Mouse (Mus musculus): ENCODE results near the gene Lsm4. TPM values are rescaled to one million over a fixed set of nuclear protein-coding genes. Genes with fewer than 3 reads are reported as not detected.

The Lsm4 gene
- polyA plus RNA-seq, 1 experiment from 2014 or later = 307 TPM

- DNase-seq (ENCODE audit: low spot score) = no peak
- peaks cover 13% of the 10 kb centered on the region; the same call in 1 of the 2 replicates for H3K36me3 ChIP-seq (ENCODE audit: control insufficient read depth, insufficient read depth, low read length)
- H3K9ac ChIP-seq (ENCODE audit: low read length) = no peak overlapping the region
- peaks cover 18% of the 10 kb centered on the region for H3K4me1 ChIP-seq (replicated peaks; ENCODE audit: control insufficient read depth, insufficient read depth, low read length)
- H3K9me3 ChIP-seq (ENCODE audit: control insufficient read depth, low read length) = no peaks in the 10 kb centered on the region
- ATAC-seq (replicated peaks; ENCODE audit: low FRiP score, low TSS enrichment, low read depth) = no peak
- no peak overlapping the region for H3K4me3 ChIP-seq (ENCODE audit: low read depth, low read length)
- peak overlapping the region; percentile 63 for H3K4me2 ChIP-seq (ENCODE audit: low read length)
- 0 out of 2 replicates have a peak overlapping the region, but pooled peaks have one; percentile 11 for H3K27ac ChIP-seq (ENCODE audit: low read depth)
- 79% methylated on average over 2 of the region's 2 CpGs for WGBS
- H3K27me3 ChIP-seq (replicated peaks; ENCODE audit: control insufficient read depth, insufficient read depth, low read length) = no peaks in the 10 kb centered on the region
These were observed 29.2 kb downstream of the Lsm4 start for GRCm38 (mm10) chr8:70701982-70702841.

DNA sequence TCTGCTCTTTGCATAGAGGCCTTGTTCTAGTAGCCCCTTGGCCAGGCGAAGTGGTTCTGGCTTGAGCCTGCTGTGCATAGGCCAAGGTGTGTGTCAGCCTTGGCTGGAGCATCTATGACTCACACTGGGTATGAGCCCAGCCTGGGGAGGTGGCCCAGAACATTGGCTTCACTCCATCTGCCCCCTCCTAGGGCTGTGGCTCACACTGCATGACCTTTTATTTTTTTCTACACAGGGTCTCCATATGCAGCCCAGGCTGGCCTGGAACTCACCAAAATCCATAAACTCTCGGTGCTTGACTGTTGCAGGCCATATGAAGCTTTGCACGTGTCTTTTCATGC, 29.8 kb downstream of the Lsm4 start:
- WGBS = 89% methylated on average over 3 of the region's 3 CpGs
- H3K9ac ChIP-seq (ENCODE audit: low read length) = no peak overlapping the region

GRCm38 (mm10) chr8:70703287-70703686, 30.2 kb downstream of the Lsm4 start, which contains the start of gene Iqcn:
TSS of gene Iqcn (plus strand) at chr8:70703457.
- 95% methylated on average over 3 of the region's 3 CpGs for WGBS
- ATAC-seq (replicated peaks; ENCODE audit: low FRiP score, low TSS enrichment, low read depth) = no peak
- no peaks in the 10 kb centered on the region for H3K27me3 ChIP-seq (replicated peaks; ENCODE audit: control insufficient read depth, insufficient read depth, low read length)
- peak within 1 kb of the TSS; percentile 63; the same call in 1 of the 2 replicates for H3K4me2 ChIP-seq (ENCODE audit: low read length)
- H3K9me3 ChIP-seq (ENCODE audit: control insufficient read depth, low read length) = no peaks in the 10 kb centered on the region
- H3K4me1 ChIP-seq (replicated peaks; ENCODE audit: control insufficient read depth, insufficient read depth, low read length) = peaks cover 9% of the 10 kb centered on the region
- no peak within 1 kb of the TSS for H3K4me3 ChIP-seq (ENCODE audit: low read depth, low read length)
- no peak for DNase-seq (ENCODE audit: low spot score)
- H3K36me3 ChIP-seq (ENCODE audit: control insufficient read depth, insufficient read depth, low read length) = peaks cover 13% of the 10 kb centered on the region; the same call in 1 of the 2 replicates
- no peak within 1 kb of the TSS for H3K9ac ChIP-seq (ENCODE audit: low read length)
- peak within 1 kb of the TSS; percentile 16; the same call in 1 of the 2 replicates for H3K27ac ChIP-seq (ENCODE audit: low read depth)

More for the DNA sequence above, 29.8 kb downstream of the Lsm4 start:
- Histone ChIP-seq H3K9me3 (ENCODE audit: control insufficient read depth, low read length) (no peaks in the 10 kb centered on the region), H3K36me3 (ENCODE audit: control insufficient read depth, insufficient read depth, low read length) (peaks cover 13% of the 10 kb centered on the region; the same call in 1 of the 2 replicates), H3K4me3 (ENCODE audit: low read depth, low read length) (no peak overlapping the region), H3K27ac (ENCODE audit: low read depth) (0 out of 2 replicates have a peak overlapping the region, but pooled peaks have one; percentile 11), H3K27me3 (replicated peaks; ENCODE audit: control insufficient read depth, insufficient read depth, low read length) (no peaks in the 10 kb centered on the region), H3K4me2 (ENCODE audit: low read length) (peak overlapping the region; percentile 63; the same call in 1 of the 2 replicates), H3K4me1 (replicated peaks; ENCODE audit: control insufficient read depth, insufficient read depth, low read length) (peaks cover 12% of the 10 kb centered on the region)
- ATAC-seq (replicated peaks; ENCODE audit: low FRiP score, low TSS enrichment, low read depth) (no peak), DNase-seq (ENCODE audit: low spot score) (no peak)

- 90% methylated on average over 14 of the region's 14 CpGs for WGBS
- Histone ChIP-seq H3K9me3 (ENCODE audit: control insufficient read depth, low read length) (no peaks in the 10 kb centered on the region), H3K4me3 (ENCODE audit: low read depth, low read length) (no peak overlapping the region)
These were observed 35.2 kb downstream of the Lsm4 start for GRCm38 (mm10) chr8:70708281-70708680.

DNA sequence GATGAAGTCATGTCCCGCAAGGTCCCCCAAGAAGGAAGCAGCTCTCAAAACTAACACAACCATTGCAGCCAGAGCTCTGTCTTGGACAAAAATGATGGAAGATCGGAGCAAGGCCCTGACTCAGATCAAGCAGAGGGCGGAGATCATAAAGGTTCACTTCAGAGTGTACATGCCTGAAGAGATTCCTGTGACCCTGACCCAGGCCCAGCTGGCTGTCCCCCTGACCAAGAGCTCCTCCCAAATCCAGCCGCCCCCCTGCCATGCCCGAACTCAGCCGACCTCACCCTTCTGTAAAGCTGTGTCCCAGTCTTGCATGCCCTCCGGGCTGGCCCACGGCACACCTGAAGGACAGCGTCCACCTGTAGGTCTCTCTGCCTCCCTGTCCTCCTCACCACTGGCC, 36.7 kb downstream of the Lsm4 start:
- Histone ChIP-seq H3K4me1 (replicated peaks; ENCODE audit: control insufficient read depth, insufficient read depth, low read length) (no peaks in the 10 kb centered on the region), H3K9me3 (ENCODE audit: control insufficient read depth, low read length) (no peaks in the 10 kb centered on the region), H3K4me2 (ENCODE audit: low read length) (no peak overlapping the region), H3K9ac (ENCODE audit: low read length) (no peak overlapping the region), H3K4me3 (ENCODE audit: low read depth, low read length) (no peak overlapping the region), H3K27ac (ENCODE audit: low read depth) (no peak overlapping the region), H3K27me3 (replicated peaks; ENCODE audit: control insufficient read depth, insufficient read depth, low read length) (no peaks in the 10 kb centered on the region), H3K36me3 (ENCODE audit: control insufficient read depth, insufficient read depth, low read length) (no peaks in the 10 kb centered on the region)
- WGBS = 88% methylated on average over 9 of the region's 9 CpGs
- ATAC-seq (replicated peaks; ENCODE audit: low FRiP score, low TSS enrichment, low read depth) (no peak), DNase-seq (ENCODE audit: low spot score) (no peak)

More at GRCm38 (mm10) chr8:70708281-70708680, 35.2 kb downstream of the Lsm4 start:
- DNase-seq (ENCODE audit: low spot score) (no peak), ATAC-seq (replicated peaks; ENCODE audit: low FRiP score, low TSS enrichment, low read depth) (no peak)
- Histone ChIP-seq H3K4me2 (ENCODE audit: low read length) (no peak overlapping the region), H3K9ac (ENCODE audit: low read length) (no peak overlapping the region), H3K36me3 (ENCODE audit: control insufficient read depth, insufficient read depth, low read length) (0 out of 2 replicates have a peak, but pooled peaks cover 7% of the 10 kb centered on the region), H3K27ac (ENCODE audit: low read depth) (no peak overlapping the region), H3K27me3 (replicated peaks; ENCODE audit: control insufficient read depth, insufficient read depth, low read length) (no peaks in the 10 kb centered on the region), H3K4me1 (replicated peaks; ENCODE audit: control insufficient read depth, insufficient read depth, low read length) (no peaks in the 10 kb centered on the region)

DNA sequence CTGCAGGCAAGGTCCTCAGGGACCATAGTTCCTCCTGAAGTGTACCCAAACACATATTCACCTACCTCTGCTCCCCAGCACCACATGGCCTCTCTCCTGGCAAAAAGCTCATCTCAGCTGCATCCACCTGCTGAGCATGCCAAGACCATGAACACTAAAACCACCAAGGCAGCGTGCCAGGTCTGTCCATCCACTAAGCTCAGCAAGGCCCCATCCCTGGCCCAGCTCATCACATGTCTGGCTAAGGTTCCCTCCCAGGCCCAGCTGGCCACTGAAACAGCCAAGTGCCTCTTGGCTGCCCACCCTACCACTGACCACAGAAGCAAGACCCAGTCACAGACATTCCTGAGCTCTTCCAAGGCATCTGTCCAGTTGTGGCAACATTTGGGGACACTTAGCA, 37.2 kb downstream of the Lsm4 start:
- Histone ChIP-seq H3K27me3 (replicated peaks; ENCODE audit: control insufficient read depth, insufficient read depth, low read length) (no peaks in the 10 kb centered on the region), H3K4me2 (ENCODE audit: low read length) (no peak overlapping the region), H3K27ac (ENCODE audit: low read depth) (no peak overlapping the region), H3K4me3 (ENCODE audit: low read depth, low read length) (no peak overlapping the region), H3K9ac (ENCODE audit: low read length) (no peak overlapping the region), H3K9me3 (ENCODE audit: control insufficient read depth, low read length) (no peaks in the 10 kb centered on the region), H3K4me1 (replicated peaks; ENCODE audit: control insufficient read depth, insufficient read depth, low read length) (no peaks in the 10 kb centered on the region), H3K36me3 (ENCODE audit: control insufficient read depth, insufficient read depth, low read length) (no peaks in the 10 kb centered on the region)
- 100% methylated on average over 1 of the region's 1 CpGs for WGBS
- ATAC-seq (replicated peaks; ENCODE audit: low FRiP score, low TSS enrichment, low read depth) (no peak), DNase-seq (ENCODE audit: low spot score) (no peak)

DNA sequence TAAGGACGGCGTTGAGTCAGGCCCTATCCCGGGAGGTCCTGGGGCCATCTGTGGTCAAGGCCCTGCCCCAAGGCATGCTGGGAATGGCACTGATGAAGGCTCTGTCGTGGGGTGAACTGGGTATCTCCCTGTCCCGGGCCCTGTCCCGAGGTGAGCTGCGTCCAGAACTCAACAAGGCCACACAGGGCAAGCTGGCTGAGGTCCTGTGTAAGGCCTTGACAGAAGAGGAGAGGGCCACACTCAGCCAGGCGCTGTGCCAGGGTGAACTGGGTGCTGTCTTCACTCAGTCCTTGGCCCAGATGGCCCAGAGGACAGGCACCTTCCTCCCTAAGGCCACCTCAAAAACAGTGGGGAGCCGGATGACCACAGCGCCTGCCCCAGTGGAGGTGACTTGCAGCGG, 38.0 kb downstream of the Lsm4 start:
- Histone ChIP-seq H3K36me3 (ENCODE audit: control insufficient read depth, insufficient read depth, low read length) (no peaks in the 10 kb centered on the region), H3K9ac (ENCODE audit: low read length) (no peak overlapping the region), H3K9me3 (ENCODE audit: control insufficient read depth, low read length) (no peaks in the 10 kb centered on the region), H3K27ac (ENCODE audit: low read depth) (no peak overlapping the region), H3K4me1 (replicated peaks; ENCODE audit: control insufficient read depth, insufficient read depth, low read length) (no peaks in the 10 kb centered on the region), H3K27me3 (replicated peaks; ENCODE audit: control insufficient read depth, insufficient read depth, low read length) (no peaks in the 10 kb centered on the region), H3K4me2 (ENCODE audit: low read length) (no peak overlapping the region), H3K4me3 (ENCODE audit: low read depth, low read length) (no peak overlapping the region)
- ATAC-seq (replicated peaks; ENCODE audit: low FRiP score, low TSS enrichment, low read depth) = no peak
- no peak for DNase-seq (ENCODE audit: low spot score)
- WGBS = 85% methylated on average over 11 of the region's 11 CpGs

DNA sequence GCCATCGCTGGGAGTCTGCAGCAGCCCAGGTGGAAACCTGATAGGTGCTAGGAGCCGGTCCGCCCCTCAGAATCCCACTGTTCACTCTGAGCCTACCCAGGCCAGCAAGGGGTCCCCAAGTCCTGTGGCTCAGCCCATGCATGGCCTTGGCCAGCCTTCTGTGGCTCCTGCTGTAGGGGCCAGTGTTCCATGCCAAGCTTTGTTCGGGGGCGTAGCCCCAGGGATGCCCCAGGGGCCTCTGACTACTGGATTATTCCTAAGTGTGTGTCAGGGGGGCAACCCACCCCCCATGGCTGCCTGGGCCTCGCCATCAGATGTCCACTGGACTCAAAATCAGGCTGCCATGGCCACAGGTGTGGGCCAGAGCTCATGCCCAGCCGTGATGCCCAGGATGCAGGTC, 40.9 kb downstream of the Lsm4 start:
- Histone ChIP-seq H3K9ac (ENCODE audit: low read length) (no peak overlapping the region), H3K9me3 (ENCODE audit: control insufficient read depth, low read length) (no peaks in the 10 kb centered on the region), H3K27ac (ENCODE audit: low read depth) (no peak overlapping the region), H3K27me3 (replicated peaks; ENCODE audit: control insufficient read depth, insufficient read depth, low read length) (no peaks in the 10 kb centered on the region), H3K36me3 (ENCODE audit: control insufficient read depth, insufficient read depth, low read length) (no peaks in the 10 kb centered on the region), H3K4me3 (ENCODE audit: low read depth, low read length) (no peak overlapping the region), H3K4me2 (ENCODE audit: low read length) (no peak overlapping the region), H3K4me1 (replicated peaks; ENCODE audit: control insufficient read depth, insufficient read depth, low read length) (no peaks in the 10 kb centered on the region)
- DNase-seq (ENCODE audit: low spot score) (no peak), ATAC-seq (replicated peaks; ENCODE audit: low FRiP score, low TSS enrichment, low read depth) (no peak)
- 79% methylated on average over 7 of the region's 7 CpGs for WGBS

Measured in intestine, embryonic 14.5 days (tissue).